Mouse (Mus musculus): ENCODE measurements at regions not wholly inside any gene's neighbourhood (a gene's known extent, or its start where the extent isn't known, plus 50 kb on each side); places are given as distances from the start of the nearest gene placed in this dataset.

DNA sequence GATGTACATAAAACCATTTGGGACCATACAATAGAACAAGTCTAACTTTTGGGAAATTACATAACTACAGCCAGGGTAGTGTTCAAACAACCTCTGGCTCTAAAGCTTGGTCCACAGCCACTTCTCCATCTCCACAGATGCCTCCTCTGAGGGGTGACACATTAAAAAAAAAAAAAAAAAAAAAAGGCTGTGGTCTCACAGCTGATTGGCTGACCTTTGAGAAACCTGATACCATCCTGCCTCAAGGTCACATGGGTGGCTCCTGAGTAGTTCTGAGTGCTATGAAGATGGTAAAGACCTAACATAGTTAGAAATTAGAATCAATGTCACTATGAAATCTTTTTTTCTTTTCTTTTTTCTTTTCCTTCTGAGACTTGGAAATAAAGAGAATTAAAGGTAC is 102.4 kb downstream of the Tmem182 start:
- no peak for ATAC-seq (ENCODE audit: insufficient number of reproducible peaks, insufficient read depth, low FRiP score, low read depth)
- Histone ChIP-seq H3K4me1 (ENCODE audit: control insufficient read depth, insufficient read depth, low read length) (no peaks in the 10 kb centered on the region), H3K27me3 (ENCODE audit: control insufficient read depth, insufficient read depth, low read length) (no peaks in the 10 kb centered on the region), H3K4me3 (ENCODE audit: low read depth, low read length) (no peak overlapping the region), H3K27ac (ENCODE audit: low read length) (no peak overlapping the region), H3K36me3 (ENCODE audit: control insufficient read depth, insufficient read depth, low read length) (no peaks in the 10 kb centered on the region), H3K9ac (replicated peaks; ENCODE audit: low read depth, low read length) (no peak overlapping the region), H3K4me2 (replicated peaks; ENCODE audit: low read depth, low read length) (no peak overlapping the region), H3K9me3 (ENCODE audit: control insufficient read depth, low read depth, low read length) (no peaks in the 10 kb centered on the region)

DNA sequence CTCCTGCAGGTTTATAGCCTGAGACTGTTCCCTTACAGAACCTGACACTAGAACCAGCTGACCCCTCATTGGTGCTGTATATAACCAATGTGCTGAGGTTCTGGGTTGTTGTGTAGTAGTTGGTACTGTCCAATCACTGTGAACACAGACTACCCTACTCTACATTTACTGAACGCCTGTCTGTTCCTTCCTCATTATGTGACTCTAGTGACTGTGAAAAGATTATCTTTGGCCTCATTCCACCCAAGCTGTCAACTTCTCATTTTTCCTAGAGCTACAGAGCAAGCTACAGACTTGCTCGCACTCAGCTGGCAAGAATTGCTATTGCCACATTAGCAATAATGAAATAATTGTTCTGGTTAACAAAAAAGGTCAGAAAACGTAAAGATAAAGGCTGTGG is 108.2 kb downstream of the Tmem182 start:
- Histone ChIP-seq H3K4me2 (replicated peaks; ENCODE audit: low read depth, low read length) (no peak overlapping the region), H3K9me3 (ENCODE audit: control insufficient read depth, low read depth, low read length) (no peaks in the 10 kb centered on the region), H3K4me3 (ENCODE audit: low read depth, low read length) (no peak overlapping the region), H3K36me3 (ENCODE audit: control insufficient read depth, insufficient read depth, low read length) (no peaks in the 10 kb centered on the region), H3K9ac (replicated peaks; ENCODE audit: low read depth, low read length) (no peak overlapping the region), H3K27ac (ENCODE audit: low read length) (no peak overlapping the region), H3K4me1 (ENCODE audit: control insufficient read depth, insufficient read depth, low read length) (no peaks in the 10 kb centered on the region), H3K27me3 (ENCODE audit: control insufficient read depth, insufficient read depth, low read length) (no peaks in the 10 kb centered on the region)
- ATAC-seq (ENCODE audit: insufficient number of reproducible peaks, insufficient read depth, low FRiP score, low read depth) = no peak
- 67% methylated on average over 3 of the region's 3 CpGs for WGBS

DNA sequence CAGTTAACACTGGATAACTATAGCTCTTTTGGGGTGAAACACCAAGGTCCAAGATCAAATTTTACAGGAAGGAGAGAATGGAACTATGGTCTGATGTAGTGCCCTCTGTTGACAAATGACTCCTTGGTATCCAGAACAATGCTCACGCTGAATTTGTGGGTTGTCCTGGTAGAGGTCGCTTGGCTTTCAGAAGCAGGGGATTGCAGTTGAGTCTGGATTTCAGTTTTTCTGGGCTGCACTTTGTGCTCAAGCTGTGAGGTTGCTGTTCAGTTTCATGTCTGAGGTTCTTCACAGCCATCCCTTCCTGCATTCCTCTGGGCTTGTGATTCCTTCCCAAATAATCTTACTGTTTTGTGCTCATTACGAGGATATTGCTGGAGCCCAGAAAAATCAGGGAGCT is 118.9 kb downstream of the Tmem182 start:
- no peak for ATAC-seq (ENCODE audit: insufficient number of reproducible peaks, insufficient read depth, low FRiP score, low read depth)
- 81% methylated on average over 3 of the region's 3 CpGs for WGBS
- Histone ChIP-seq H3K9me3 (ENCODE audit: control insufficient read depth, low read depth, low read length) (no peaks in the 10 kb centered on the region), H3K27me3 (ENCODE audit: control insufficient read depth, insufficient read depth, low read length) (no peaks in the 10 kb centered on the region), H3K4me2 (replicated peaks; ENCODE audit: low read depth, low read length) (no peak overlapping the region), H3K36me3 (ENCODE audit: control insufficient read depth, insufficient read depth, low read length) (no peaks in the 10 kb centered on the region), H3K9ac (replicated peaks; ENCODE audit: low read depth, low read length) (no peak overlapping the region), H3K4me1 (ENCODE audit: control insufficient read depth, insufficient read depth, low read length) (no peaks in the 10 kb centered on the region), H3K4me3 (ENCODE audit: low read depth, low read length) (no peak overlapping the region), H3K27ac (ENCODE audit: low read length) (no peak overlapping the region)

DNA sequence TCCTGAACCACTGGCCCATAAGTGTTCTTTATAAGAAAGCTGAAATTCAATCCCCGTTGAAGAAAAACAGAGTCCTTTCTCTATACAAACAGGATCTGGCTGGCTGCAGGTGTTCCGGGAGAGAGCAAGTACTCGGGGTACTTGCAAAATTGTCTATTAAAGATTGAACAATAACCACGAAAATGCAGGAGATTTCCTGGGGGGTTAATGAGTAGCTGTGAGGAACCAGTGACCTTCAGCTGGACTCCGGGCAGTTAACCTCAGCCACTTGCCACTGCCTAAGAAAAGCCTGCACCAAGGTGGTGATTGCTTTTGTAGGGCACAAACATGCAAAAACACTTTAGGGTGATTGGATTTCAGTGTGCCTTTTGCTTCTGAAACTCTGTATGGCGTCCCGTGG is 119.4 kb downstream of the Tmem182 start:
- H3K4me3 ChIP-seq (ENCODE audit: low read depth, low read length) = no peak overlapping the region
- WGBS = 60% methylated on average over 7 of the region's 7 CpGs
- H3K27ac ChIP-seq (ENCODE audit: low read length) = no peak overlapping the region
- H3K4me1 ChIP-seq (ENCODE audit: control insufficient read depth, insufficient read depth, low read length) = no peaks in the 10 kb centered on the region
- no peak overlapping the region for H3K9ac ChIP-seq (replicated peaks; ENCODE audit: low read depth, low read length)
- H3K9me3 ChIP-seq (ENCODE audit: control insufficient read depth, low read depth, low read length) = no peaks in the 10 kb centered on the region
- no peak overlapping the region for H3K4me2 ChIP-seq (replicated peaks; ENCODE audit: low read depth, low read length)
- no peaks in the 10 kb centered on the region for H3K36me3 ChIP-seq (ENCODE audit: control insufficient read depth, insufficient read depth, low read length)
- ATAC-seq (ENCODE audit: insufficient number of reproducible peaks, insufficient read depth, low FRiP score, low read depth) = no peak
- H3K27me3 ChIP-seq (ENCODE audit: control insufficient read depth, insufficient read depth, low read length) = no peaks in the 10 kb centered on the region

DNA sequence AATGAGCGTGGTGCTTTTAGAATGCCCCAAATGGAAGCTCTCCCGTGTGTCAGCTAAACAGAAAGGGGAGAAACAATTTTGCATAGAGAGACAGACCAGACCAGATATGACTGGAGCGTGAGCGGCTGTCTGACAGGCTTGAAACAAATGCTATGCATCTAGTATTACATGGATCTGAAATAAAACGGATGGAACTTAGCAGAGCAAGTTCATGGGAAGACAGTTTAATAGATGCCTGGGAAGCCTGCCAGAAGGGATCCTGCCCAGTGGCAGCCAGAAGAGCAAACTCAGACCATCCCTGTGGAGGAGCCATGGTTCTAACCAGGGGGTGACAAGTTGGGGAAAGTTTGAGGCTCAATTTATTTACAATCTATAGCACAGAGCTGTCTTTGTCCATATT is 126.0 kb downstream of the Tmem182 start:
- Histone ChIP-seq H3K9me3 (ENCODE audit: control insufficient read depth, low read depth, low read length) (no peaks in the 10 kb centered on the region), H3K4me3 (ENCODE audit: low read depth, low read length) (no peak overlapping the region), H3K4me2 (replicated peaks; ENCODE audit: low read depth, low read length) (no peak overlapping the region), H3K4me1 (ENCODE audit: control insufficient read depth, insufficient read depth, low read length) (no peaks in the 10 kb centered on the region), H3K27me3 (ENCODE audit: control insufficient read depth, insufficient read depth, low read length) (no peaks in the 10 kb centered on the region), H3K9ac (replicated peaks; ENCODE audit: low read depth, low read length) (no peak overlapping the region), H3K27ac (ENCODE audit: low read length) (no peak overlapping the region), H3K36me3 (ENCODE audit: control insufficient read depth, insufficient read depth, low read length) (no peaks in the 10 kb centered on the region)
- ATAC-seq (ENCODE audit: insufficient number of reproducible peaks, insufficient read depth, low FRiP score, low read depth) = no peak
- 46% methylated on average over 5 of the region's 5 CpGs for WGBS

- H3K4me3 ChIP-seq (ENCODE audit: low read depth, low read length) = no peak overlapping the region
- H3K4me1 ChIP-seq (ENCODE audit: control insufficient read depth, insufficient read depth, low read length) = no peaks in the 10 kb centered on the region
- no peaks in the 10 kb centered on the region for H3K27me3 ChIP-seq (ENCODE audit: control insufficient read depth, insufficient read depth, low read length)
- H3K4me2 ChIP-seq (replicated peaks; ENCODE audit: low read depth, low read length) = no peak overlapping the region
- no peak overlapping the region for H3K9ac ChIP-seq (replicated peaks; ENCODE audit: low read depth, low read length)
- H3K27ac ChIP-seq (ENCODE audit: low read length) = no peak overlapping the region
- H3K9me3 ChIP-seq (ENCODE audit: control insufficient read depth, low read depth, low read length) = no peaks in the 10 kb centered on the region
- 63% methylated on average over 3 of the region's 3 CpGs for WGBS
- no peaks in the 10 kb centered on the region for H3K36me3 ChIP-seq (ENCODE audit: control insufficient read depth, insufficient read depth, low read length)
- no peak for ATAC-seq (ENCODE audit: insufficient number of reproducible peaks, insufficient read depth, low FRiP score, low read depth)
Measured at GRCm38 (mm10) chr1:40936729-40937128, 131.3 kb downstream of the Tmem182 start.

DNA sequence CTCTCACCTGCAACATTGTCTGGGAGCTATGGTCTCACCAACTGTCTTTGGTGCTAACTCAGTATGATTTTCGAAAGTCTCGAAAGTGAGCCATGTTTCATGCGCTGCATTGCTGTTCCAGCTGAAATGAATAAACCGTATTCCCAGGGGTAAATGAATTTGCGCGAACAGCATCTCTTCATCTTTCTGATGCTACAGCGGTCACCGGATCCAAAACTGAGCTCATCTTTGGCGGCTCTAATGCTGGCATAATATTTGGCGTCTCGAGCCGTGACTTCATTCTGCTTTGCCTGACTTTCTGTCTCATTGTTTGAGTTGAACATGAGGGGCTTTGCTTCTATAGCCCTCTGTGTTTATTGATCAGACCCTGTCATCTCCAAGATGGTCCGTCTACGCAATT is 137.3 kb downstream of the Tmem182 start:
- Histone ChIP-seq H3K9me3 (ENCODE audit: control insufficient read depth, low read depth, low read length) (no peaks in the 10 kb centered on the region), H3K27ac (ENCODE audit: low read length) (no peak overlapping the region), H3K27me3 (ENCODE audit: control insufficient read depth, insufficient read depth, low read length) (no peaks in the 10 kb centered on the region), H3K4me3 (ENCODE audit: low read depth, low read length) (no peak overlapping the region), H3K36me3 (ENCODE audit: control insufficient read depth, insufficient read depth, low read length) (no peaks in the 10 kb centered on the region), H3K4me1 (ENCODE audit: control insufficient read depth, insufficient read depth, low read length) (no peaks in the 10 kb centered on the region), H3K9ac (replicated peaks; ENCODE audit: low read depth, low read length) (no peak overlapping the region), H3K4me2 (replicated peaks; ENCODE audit: low read depth, low read length) (no peak overlapping the region)
- ATAC-seq (ENCODE audit: insufficient number of reproducible peaks, insufficient read depth, low FRiP score, low read depth) = no peak
- 93% methylated on average over 14 of the region's 14 CpGs for WGBS

- Histone ChIP-seq H3K36me3 (ENCODE audit: control insufficient read depth, insufficient read depth, low read length) (no peaks in the 10 kb centered on the region), H3K4me1 (ENCODE audit: control insufficient read depth, insufficient read depth, low read length) (no peaks in the 10 kb centered on the region), H3K4me3 (ENCODE audit: low read depth, low read length) (no peak overlapping the region), H3K9me3 (ENCODE audit: control insufficient read depth, low read depth, low read length) (no peaks in the 10 kb centered on the region), H3K4me2 (replicated peaks; ENCODE audit: low read depth, low read length) (no peak overlapping the region), H3K9ac (replicated peaks; ENCODE audit: low read depth, low read length) (no peak overlapping the region), H3K27me3 (ENCODE audit: control insufficient read depth, insufficient read depth, low read length) (no peaks in the 10 kb centered on the region), H3K27ac (ENCODE audit: low read length) (no peak overlapping the region)
- no peak for ATAC-seq (ENCODE audit: insufficient number of reproducible peaks, insufficient read depth, low FRiP score, low read depth)
- WGBS = 60% methylated on average over 7 of the region's 7 CpGs
Measured at GRCm38 (mm10) chr1:40943165-40943564, 137.8 kb downstream of the Tmem182 start.

DNA sequence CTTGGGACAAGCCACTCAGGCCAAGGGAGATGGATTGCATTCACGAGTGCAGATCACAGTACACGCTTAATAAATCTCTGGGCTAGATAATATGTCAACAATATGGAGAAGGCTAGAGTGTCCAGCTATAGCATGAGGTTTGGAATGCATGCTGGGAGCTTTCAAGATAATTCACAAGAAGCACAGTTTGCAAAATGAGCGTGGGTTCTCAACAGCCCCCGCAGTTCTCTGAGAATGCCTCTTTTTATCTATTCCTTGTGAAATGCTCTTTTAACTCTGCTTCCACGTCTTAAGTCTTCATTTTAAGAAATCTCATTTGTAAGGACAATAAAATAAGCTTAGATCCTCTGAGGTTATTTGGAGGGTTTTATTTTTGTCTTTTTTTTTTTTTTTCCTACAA is 145.2 kb downstream of the Tmem182 start:
- Histone ChIP-seq H3K9ac (replicated peaks; ENCODE audit: low read depth, low read length) (no peak overlapping the region), H3K4me3 (ENCODE audit: low read depth, low read length) (no peak overlapping the region), H3K36me3 (ENCODE audit: control insufficient read depth, insufficient read depth, low read length) (no peaks in the 10 kb centered on the region), H3K9me3 (ENCODE audit: control insufficient read depth, low read depth, low read length) (no peaks in the 10 kb centered on the region), H3K4me2 (replicated peaks; ENCODE audit: low read depth, low read length) (no peak overlapping the region), H3K27me3 (ENCODE audit: control insufficient read depth, insufficient read depth, low read length) (no peaks in the 10 kb centered on the region), H3K4me1 (ENCODE audit: control insufficient read depth, insufficient read depth, low read length) (no peaks in the 10 kb centered on the region), H3K27ac (ENCODE audit: low read length) (no peak overlapping the region)
- WGBS = 73% methylated on average over 5 of the region's 5 CpGs
- ATAC-seq (ENCODE audit: insufficient number of reproducible peaks, insufficient read depth, low FRiP score, low read depth) = no peak

Data from stomach, embryonic 14.5 days (tissue).